Mouse (Mus musculus) spleen, embryonic (tissue): ENCODE data around the gene Dynlrb1.

ENCODE experiments used
- CTCF ChIA-PET: fragments of 350-600 bp; sonication (Branson Sonifier 250); formaldehyde crosslinking; loops from one replicate; lab custom pipeline; 2022; lab: Charles Lee

Gene Dynlrb1

DNA sequence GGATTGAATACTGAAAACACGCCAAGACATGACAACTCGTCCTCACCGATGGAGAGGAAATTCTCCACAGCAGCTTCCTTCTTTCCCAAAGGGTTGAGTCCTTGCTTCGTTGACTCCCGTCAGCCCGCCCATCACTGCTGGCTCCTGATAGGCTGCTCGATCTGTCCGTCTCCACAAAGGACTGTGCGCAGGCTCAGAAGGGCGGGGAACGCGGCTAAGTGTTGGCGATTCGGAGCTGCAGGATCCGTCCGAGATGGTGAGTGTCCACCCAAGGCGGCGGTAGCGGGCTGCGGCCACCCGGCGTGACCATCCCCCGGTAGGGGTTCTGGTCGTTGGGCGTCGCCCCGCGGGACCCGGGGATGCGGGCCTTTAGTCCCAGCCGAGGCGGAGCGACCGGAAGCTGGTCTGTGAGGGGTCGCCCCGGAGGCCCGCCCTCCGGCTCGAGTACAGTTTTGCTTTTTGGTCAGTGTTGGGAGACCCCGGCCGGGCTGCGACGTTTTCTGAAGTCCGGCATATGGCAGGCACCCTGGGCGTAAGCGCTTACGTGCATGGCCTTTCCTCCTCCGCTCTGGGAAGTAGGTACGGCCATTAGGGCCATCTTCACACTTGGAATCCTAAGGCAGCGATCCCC, at the start of gene Dynlrb1:
Dynlrb1 (plus strand) TSS at position 172 of the 631 bp plus-strand sequence.
- CTCF ChIA-PET, result interaction anchor here (0.6 kb wide), 2 partner anchors 145 to 164 kb away, joined by 3 to 4 read pairs; no protein-coding TSS in a partner anchor

DNA sequence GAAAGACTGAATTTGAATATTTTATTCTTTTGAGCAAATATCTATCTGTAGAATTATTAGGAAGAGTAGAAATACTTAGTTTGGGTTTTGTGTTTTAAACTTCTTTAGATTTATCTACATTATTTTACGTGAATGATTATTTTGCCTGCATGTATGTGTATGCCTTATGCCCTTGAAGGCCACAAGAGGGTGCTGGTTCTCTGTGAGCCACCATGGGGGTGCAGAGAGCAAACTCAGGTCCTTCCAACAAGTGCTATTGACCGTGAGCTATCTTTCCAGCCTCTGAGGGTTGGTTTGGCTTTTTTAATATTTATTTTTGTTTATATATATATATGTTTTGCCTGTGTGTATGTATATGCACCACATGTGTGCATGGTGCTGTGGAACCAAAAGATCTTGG, 28.9 kb upstream of the Dynlrb1 start:
- CTCF ChIA-PET, result interaction anchor here (1.1 kb wide), 1 partner anchor 9 kb away, joined by 3 read pairs; no protein-coding TSS in a partner anchor

DNA sequence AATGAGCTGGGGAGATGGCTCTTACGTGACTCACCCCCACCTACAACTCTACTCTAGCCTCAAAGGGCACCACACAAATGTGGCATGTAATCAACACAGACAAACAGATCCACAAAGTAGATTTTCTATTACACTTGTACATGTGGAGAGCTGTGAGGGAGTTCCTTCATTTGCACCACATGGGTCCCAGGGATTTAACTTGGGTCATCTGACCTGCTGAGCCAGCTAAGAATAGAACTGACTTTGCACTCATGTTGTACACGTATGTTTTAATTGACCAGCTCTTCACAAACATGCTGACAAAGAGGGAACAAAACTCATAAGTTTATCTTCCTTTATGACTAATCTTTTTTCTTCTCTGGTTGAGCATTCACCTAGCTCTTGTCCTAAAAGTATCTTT, 13.2 kb upstream of the Dynlrb1 start:
- CTCF ChIA-PET, result no interaction called here

DNA sequence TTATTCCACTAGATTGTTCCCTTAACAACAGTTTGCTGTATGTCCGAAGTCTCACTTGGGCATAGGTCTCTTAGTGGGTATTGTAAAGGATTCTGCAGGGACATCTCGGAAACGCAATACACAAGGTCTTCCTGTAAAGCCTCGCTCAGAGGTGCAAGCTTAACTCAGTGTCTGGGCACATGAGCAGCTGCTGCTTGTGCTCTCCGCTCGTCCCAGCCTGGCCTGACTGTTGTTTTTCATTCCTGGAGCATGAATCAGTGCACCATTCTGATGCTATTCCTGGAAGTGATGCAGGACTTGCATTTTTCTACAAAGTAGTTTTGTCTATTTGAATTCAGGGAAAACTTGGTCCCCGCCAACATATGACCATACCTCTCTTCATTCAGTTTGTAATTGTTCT, 11.6 kb upstream of the Dynlrb1 start:
- CTCF ChIA-PET, result no interaction called here

DNA sequence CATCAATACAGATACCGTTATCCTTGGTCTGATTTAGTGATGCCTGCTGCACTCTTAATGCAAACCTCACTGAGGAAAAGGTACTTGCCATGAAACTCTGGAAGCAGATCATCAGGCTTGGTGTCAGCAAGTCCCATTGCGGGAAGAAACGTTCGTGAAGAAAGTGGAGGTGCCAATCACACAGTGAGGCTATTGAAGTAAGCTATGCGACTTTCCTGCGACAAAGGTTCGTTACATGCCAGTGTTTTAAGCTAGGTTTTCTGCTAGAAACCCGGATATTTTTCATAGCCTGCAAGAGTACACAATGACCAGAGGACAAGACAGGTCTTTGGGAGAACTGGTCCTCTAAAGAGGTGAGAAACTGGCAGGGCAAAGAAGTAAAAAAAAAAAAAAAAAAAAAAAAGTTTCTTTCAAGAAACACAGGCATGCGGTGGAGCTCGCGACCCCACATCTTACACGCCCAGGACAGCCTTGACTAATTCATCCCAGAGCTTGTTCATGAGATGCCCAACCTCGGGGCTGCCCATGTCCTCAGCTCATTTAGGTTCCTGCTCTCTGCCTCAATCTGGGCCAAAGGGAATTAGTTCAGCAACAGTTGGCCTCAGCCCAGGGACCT, 479 bp upstream of the Dynlrb1 start:
- CTCF ChIA-PET, result interaction anchor here (0.6 kb wide), 2 partner anchors 145 to 165 kb away, joined by 3 to 4 read pairs; no protein-coding TSS in a partner anchor

DNA sequence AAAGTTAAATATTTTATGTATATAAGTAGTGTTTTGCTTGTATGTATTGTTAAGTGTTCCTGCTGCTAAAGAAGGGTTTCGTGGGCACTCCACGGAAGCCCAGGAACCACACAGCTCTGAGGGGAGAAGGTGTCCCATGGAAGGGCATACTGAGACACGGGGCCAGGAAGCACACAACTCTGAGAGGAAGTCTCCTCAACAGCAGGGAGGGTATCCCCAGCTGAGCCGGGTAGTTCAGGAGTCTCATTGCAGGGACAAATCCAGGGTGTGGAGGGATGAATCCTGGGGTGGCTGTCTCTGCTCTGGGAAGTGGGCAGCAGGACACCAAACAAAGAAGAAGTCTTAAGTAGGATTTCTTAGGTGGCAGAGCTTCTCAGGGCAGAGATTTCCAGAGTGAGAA, 943 bp downstream of the Dynlrb1 start:
- CTCF ChIA-PET, result no interaction called here

DNA sequence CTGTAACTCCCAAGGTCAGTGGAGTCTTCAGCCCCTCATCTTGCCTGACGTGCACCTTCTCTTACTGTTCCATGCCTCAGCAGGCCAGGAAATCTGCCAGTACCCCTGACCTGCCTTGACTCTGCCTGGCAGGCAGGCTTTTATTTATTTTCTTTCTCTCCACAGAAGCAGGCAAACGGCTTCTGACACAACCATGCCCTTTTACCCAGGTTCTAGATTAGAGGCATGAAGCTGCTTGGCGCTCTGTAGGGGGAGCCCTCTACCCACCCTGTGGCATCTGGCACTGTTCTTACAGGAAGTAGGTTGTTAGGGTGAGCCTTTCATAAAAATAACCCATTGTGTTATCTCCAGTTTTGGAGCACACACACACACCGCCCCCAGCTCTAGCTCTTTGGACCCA, 4.6 kb downstream of the Dynlrb1 start:
- CTCF ChIA-PET, result interaction anchor here (0.7 kb wide), 2 partner anchors 137 to 162 kb away, joined by 3 read pairs; no protein-coding TSS in a partner anchor

DNA sequence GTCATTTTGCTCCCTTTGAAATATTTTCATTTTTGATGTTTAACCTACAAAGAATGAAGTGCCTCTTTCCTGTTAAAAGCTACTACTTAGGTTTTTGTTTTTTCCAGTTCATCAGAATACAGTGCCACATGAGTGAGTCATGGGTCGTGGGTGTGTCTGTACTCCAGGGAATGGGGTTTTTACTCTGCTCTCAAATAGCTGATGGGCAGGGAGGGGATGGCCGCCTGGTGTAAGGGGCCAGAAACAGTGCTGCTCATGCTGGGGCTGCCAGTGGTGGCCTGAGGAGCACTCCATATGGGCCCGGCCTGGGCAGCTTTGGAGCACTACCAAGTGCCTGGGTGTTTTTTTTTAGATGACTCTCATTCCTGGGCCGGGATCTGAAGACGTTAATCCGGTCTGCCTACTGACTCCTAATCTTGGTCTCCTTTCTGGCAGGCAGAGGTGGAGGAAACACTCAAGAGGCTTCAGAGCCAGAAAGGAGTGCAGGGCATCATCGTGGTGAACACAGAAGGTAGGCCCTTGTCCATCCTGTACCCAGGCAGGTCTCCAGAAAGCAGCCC, 6.0 kb downstream of the Dynlrb1 start:
- CTCF ChIA-PET, result interaction anchor here (0.5 kb wide), 1 partner anchor 118 kb away, joined by 4 read pairs; no protein-coding TSS in a partner anchor

DNA sequence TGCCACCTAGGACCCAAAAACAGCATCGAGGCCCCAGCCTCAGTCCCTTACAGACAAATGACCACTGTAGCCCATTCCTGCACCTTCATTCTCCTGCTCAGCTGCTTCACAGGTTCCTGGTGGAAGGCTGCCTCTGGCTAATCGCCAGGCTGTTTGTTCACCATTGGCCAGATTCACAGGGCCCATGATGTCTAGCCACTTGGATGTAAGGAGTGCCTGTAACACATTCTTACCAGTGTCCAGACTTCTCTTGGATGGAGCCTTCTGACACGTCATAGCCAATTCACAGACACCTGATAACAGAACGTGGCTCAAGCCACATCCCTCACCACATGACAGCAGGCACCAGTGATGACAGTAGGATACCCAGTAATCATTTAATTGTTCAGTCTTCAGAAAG, 9.9 kb downstream of the Dynlrb1 start:
- CTCF ChIA-PET, result interaction anchor here (0.7 kb wide), 1 partner anchor 160 kb away, joined by 3 read pairs; no protein-coding TSS in a partner anchor

DNA sequence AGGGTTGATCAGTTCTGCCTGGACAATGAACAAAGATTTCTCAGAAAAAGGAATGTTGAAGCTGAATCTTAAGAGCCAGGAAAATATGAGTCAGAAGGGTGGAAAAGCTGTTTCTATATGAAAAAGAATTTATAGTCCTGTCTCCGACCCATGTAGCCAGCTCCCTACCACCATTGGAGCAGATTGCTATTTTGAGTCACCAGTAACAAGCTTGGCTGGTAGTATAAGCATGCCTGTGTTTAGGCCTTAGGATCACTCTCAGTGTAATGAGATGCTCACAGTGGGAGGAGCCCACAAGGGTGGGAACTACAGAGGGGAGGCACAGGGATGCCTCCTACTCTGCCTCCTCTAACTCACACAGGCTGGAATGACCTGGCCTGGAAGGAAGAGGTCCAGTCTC, 11.9 kb downstream of the Dynlrb1 start:
- CTCF ChIA-PET, result no interaction called here

DNA sequence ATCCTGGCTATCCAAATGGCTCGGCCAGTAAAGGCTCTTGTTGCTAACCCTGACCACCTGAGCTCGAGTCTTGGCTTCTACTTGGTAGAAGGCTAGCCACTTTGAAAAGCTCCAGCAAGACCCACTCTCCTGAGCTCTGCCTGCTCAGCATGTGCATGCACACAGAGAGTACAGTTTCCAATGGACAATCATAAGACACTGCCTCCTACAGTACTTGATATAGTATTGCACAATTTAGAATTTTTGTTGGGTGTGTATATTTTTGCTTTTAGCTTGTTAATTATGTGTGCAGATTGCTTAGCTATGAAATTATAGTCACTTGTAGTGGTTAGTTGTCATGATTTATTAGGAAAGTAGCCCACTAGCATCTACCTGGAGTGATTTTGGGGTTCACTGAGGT, 12.4 kb downstream of the Dynlrb1 start:
- CTCF ChIA-PET, result no interaction called here

DNA sequence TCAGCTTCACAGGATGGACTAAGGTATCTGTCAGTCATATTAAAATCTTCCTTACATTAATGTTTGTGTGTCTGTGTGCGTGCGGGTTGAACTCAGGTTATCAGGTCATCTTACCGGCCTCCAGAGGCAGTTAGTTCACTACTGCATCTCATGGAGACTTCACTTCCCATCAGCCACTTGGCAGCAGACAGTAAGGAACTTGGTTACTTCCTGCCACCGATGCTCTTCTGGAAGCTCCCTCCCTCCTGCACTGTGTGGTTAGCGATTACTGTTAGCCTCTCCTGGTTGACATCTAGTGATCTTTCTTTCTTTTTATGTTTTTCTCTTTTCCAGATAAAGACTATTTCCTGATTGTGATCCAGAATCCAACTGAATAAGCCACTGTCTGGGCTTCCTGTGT, 13.3 kb downstream of the Dynlrb1 start:
- CTCF ChIA-PET, result no interaction called here

DNA sequence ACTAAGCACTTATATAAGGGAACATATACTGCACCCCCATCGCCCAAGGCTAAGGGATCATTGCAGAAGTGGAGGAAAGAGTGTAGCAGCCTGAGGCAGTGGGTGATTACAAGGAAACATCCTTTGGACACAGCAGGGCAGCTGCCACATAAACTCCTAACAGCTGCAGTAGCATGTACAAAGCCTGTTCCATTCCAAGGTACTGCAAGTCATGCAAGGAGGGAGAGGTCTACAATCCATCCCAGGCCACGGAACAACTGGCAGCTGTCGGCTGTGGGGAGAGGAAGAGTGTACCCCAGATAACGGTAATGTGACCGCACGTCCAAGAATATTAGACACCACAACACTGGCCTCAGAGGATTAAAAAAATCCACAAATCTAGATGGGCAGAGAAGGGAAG, 29.2 kb downstream of the Dynlrb1 start:
- CTCF ChIA-PET, result no interaction called here

DNA sequence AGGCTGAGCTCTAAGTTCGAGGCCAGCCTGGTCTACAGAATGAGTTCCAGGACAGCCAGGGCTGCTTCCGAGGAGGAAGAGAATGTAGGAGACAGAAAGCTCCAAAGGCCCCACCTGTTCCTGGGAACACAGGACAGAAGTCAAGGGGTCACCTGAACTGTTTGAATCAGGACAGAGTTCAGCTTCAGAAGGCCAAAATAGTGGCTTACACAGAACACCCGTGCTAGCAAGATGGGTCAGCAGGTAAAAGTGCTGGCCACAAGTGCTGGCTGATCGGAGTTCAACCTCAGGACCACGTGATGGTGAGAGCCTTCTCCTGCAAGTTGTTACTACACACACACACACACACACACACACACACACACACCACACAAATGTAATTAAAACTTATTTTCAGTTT, 30.6 kb downstream of the Dynlrb1 start:
- CTCF ChIA-PET, result interaction anchor here (0.7 kb wide), 2 partner anchors 58 to 194 kb away, joined by 4 to 6 read pairs; no protein-coding TSS in a partner anchor

DNA sequence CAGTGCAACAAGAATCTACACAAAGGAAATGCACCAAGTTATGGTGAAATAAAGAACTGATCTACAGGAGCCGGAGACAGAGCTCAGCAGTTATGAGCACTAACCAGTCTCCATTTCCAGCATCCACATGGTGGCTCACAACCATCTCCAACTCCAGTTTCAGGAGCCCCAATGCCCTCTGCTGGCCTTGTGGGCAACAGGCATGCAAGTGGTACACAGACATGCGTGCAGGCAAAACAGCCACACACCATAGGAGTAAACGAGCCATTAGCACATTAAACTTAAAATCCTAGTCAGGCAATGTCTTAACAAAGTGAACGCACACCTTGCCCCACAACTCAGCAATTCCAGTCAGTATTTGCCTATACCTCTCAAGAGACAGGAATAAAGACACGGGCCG, 35.6 kb downstream of the Dynlrb1 start:
- CTCF ChIA-PET, result no interaction called here

DNA sequence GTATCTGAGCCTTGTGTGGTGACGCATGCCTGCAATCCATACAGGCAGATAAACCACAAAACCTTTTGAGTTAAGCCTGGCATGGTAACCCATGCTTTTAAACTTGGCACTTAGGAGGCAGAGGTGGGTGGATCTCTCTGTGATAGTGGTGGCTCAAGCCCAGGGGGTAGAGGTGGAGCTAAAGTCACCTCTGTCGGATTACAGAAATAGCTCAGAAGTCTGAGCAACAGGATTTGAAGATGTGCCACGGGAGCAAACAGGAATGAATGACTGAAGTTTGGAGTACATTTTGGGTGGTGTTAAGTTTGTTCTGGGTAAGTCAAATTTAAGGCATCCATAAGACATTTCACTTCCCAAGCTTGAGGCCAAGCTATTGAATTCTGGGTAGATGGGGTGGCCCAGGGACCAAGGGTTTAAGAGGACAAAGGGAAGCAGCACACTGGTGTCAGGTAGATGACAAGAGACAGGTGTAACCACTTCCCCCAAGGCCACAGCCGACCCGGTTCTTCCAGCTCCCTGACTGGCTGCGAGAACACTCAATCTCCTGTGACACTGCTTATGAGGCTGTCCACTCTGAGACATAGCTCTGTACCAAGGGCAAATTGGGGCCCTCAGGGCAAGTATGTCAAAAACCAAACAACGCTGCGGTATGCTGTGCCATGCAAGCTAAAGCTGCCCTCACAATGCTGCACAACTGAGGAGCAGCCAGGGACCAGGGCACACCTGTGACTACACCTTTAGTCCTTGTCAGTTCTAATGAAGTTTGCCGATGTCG, 36.2 kb downstream of the Dynlrb1 start:
- CTCF ChIA-PET, result no interaction called here

DNA sequence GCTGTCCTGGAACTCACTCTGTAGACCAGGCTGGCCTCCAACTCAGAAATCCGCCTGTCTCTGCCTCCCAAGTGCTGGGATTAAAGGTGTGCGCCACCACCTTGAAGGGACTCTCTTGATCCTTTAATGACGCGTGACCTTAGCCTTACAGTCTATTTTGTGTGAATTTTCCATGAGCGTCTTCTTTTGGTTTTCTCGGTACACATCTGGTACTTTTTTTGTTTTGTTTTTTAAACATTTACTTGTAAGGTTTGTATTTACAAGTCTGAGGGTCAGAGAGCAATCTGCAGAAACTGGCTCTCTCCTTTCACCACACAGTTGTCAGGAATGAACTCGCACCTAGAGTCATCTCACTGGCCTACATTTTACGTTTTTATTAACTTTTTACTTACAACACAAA, 37.3 kb downstream of the Dynlrb1 start:
- CTCF ChIA-PET, result interaction anchor here (0.7 kb wide), 1 partner anchor 64 kb away, joined by 3 read pairs; no protein-coding TSS in a partner anchor

DNA sequence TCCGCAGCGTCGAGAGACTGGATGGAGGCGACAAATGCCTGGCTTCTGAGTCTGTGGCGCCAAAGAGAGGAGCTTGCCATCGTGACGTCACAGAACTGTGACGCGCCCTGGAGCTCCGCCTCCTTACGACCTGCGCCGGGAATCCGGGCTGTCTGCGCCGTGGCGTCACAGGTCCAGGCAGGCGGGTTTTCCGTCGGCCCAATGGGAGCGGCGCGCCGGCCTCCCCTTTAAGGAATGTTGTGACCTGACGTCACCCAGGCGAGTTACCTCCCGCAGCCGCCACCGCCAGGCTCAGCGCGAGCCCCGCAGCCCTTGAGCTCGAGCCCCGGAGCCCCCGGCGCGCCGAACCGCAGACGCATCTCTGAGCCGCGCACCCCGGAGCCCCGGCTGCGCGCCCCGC, 39.9 kb downstream of the Dynlrb1 start, which contains the start of gene Map1lc3a:
Map1lc3a (plus strand) TSS at position 103 of the 400 bp plus-strand sequence.
- CTCF ChIA-PET, result no interaction called here

DNA sequence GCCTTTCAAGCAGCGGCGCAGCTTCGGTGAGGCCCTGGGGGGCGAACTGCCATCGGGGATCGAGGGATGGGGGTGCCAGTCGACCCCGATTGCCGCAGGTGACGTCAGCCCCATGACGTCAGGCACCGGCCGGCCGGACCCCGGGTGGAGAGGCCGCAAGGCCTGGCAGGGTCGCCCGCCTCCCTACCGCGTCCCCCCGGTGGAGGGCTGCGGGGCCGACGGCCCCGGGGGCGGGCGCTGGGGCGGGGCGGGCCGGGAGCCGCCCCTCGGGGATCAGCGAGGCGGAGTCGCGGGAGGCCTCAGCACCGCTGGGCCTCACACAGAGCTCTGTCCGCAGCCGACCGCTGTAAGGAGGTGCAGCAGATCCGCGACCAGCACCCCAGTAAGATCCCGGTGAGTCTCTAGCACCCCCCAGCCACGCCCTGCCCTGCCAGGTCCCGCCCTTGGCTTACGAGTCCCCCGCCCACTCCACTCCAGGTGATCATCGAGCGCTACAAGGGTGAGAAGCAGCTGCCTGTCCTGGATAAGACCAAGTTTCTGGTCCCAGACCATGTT, 40.4 kb downstream of the Dynlrb1 start:
- CTCF ChIA-PET, result no interaction called here

DNA sequence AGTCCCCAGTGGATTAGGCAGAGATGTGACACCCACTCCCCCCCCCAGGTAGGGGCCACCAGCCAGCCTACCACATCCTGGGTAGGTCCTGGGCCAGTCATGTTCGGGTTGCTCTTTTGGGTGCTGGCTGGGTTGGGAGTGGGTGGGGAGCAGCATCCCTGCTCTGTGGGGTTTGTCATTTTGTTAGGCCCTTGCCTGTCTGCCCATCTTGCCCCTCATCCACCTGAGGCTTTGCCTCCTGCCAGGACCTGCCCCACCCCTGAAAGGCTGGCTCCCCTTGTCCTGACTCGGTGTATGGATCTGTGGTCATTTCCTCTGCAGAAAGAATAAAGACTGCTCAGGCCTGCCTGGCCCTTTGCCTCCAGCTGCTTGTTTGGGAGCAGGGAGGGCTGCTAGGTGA, 41.4 kb downstream of the Dynlrb1 start:
- CTCF ChIA-PET, result no interaction called here

DNA sequence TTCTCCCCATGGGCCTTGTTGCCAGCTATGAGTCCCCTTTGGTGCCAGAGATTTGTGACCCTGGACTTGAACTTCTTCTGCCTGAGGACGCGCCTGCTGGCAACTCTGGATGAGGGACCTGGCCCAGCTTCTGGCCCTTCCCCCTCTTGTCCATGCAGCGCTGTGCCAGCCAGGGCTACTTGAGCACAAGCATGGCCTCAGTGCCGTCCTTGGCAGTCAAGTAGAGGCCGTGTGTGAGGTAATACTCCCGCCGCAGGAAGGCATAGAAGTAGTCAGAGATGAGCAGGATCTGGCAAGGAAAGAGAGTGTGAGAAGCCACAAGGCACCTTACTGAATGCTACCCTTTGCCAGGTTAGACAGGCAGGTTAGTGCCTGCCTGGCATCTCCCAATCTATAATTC, 42.0 kb downstream of the Dynlrb1 start:
- CTCF ChIA-PET, result no interaction called here
